Mouse (Mus musculus): ENCODE measurements around the gene 1700001O22Rik.

- TF ChIP-seq MAZ (IDR thresholded peaks at IDR 0.05; ENCODE audit: low read depth, low read length) (no peak), E2F4 (IDR thresholded peaks at IDR 0.05; ENCODE audit: insufficient replicate concordance, low read depth, low read length) (no peak), CTCF (conservative IDR thresholded peaks at IDR 0.05 in 1 of 2, IDR thresholded peaks at IDR 0.05 in 1 of 2; ENCODE audit: low read depth in 2 of 2, low read length in 2 of 2) (no peak), SIN3A (IDR thresholded peaks at IDR 0.05; ENCODE audit: low read length) (no peak), HCFC1 (IDR thresholded peaks at IDR 0.05; ENCODE audit: low read depth, low read length) (no peak), MYC (IDR thresholded peaks at IDR 0.05; ENCODE audit: low read depth, low read length) (no peak)
These were observed 19.0 kb upstream of the 1700001O22Rik start for GRCm38 (mm10) chr2:30822460-30822859.

All from CH12.LX (cell line).